Mouse (Mus musculus): ENCODE measurements around the gene Clk2.

Gene Clk2

GRCm38 (mm10) chr3:89174844-89175243 is 10.2 kb downstream of the Clk2 start:
- H3K27me3 ChIP-seq (ENCODE audit: control insufficient read depth, insufficient read depth, low read length, poor library complexity, severe bottlenecking) = no peaks in the 10 kb centered on the region
- H3K36me3 ChIP-seq (ENCODE audit: control insufficient read depth, insufficient read depth, low read length, poor library complexity, severe bottlenecking) = peaks cover 34% of the 10 kb centered on the region
- no peak for DNase-seq (ENCODE audit: low read depth, low spot score)

- H3K27me3 ChIP-seq (ENCODE audit: control insufficient read depth, insufficient read depth, low read length, poor library complexity, severe bottlenecking) = no peaks in the 10 kb centered on the region
- no peak for DNase-seq (ENCODE audit: low read depth, low spot score)
- H3K36me3 ChIP-seq (ENCODE audit: control insufficient read depth, insufficient read depth, low read length, poor library complexity, severe bottlenecking) = peaks cover 29% of the 10 kb centered on the region
Observed at GRCm38 (mm10) chr3:89175544-89175943, 10.9 kb downstream of the Clk2 start.

- peaks cover 27% of the 10 kb centered on the region for H3K36me3 ChIP-seq (ENCODE audit: control insufficient read depth, insufficient read depth, low read length, poor library complexity, severe bottlenecking)
- no peak for DNase-seq (ENCODE audit: low read depth, low spot score)
- H3K27me3 ChIP-seq (ENCODE audit: control insufficient read depth, insufficient read depth, low read length, poor library complexity, severe bottlenecking) = no peaks in the 10 kb centered on the region
Observed at GRCm38 (mm10) chr3:89176421-89176820, 11.8 kb downstream of the Clk2 start.

- Histone ChIP-seq H3K27me3 (ENCODE audit: control insufficient read depth, insufficient read depth, low read length, poor library complexity, severe bottlenecking) (no peaks in the 10 kb centered on the region), H3K36me3 (ENCODE audit: control insufficient read depth, insufficient read depth, low read length, poor library complexity, severe bottlenecking) (peaks cover 27% of the 10 kb centered on the region)
- DNase-seq (ENCODE audit: low read depth, low spot score) = peak; percentile 97
Observed at GRCm38 (mm10) chr3:89177242-89178106, 12.9 kb downstream of the Clk2 start, which contains the start of gene Scamp3. Scamp3 (plus strand) TSS chr3:89177473.

GRCm38 (mm10) chr3:89178107-89178385 is 13.5 kb downstream of the Clk2 start:
- no peaks in the 10 kb centered on the region for H3K27me3 ChIP-seq (ENCODE audit: control insufficient read depth, insufficient read depth, low read length, poor library complexity, severe bottlenecking)
- no peak for DNase-seq (ENCODE audit: low read depth, low spot score)
- H3K36me3 ChIP-seq (ENCODE audit: control insufficient read depth, insufficient read depth, low read length, poor library complexity, severe bottlenecking) = peaks cover 24% of the 10 kb centered on the region

GRCm38 (mm10) chr3:89179056-89179455 is 14.5 kb downstream of the Clk2 start:
- H3K27me3 ChIP-seq (ENCODE audit: control insufficient read depth, insufficient read depth, low read length, poor library complexity, severe bottlenecking) = no peaks in the 10 kb centered on the region
- no peak for DNase-seq (ENCODE audit: low read depth, low spot score)
- peaks cover 19% of the 10 kb centered on the region; the same call in 1 of the 2 replicates for H3K36me3 ChIP-seq (ENCODE audit: control insufficient read depth, insufficient read depth, low read length, poor library complexity, severe bottlenecking)

- Histone ChIP-seq H3K27me3 (ENCODE audit: control insufficient read depth, insufficient read depth, low read length, poor library complexity, severe bottlenecking) (no peaks in the 10 kb centered on the region), H3K36me3 (ENCODE audit: control insufficient read depth, insufficient read depth, low read length, poor library complexity, severe bottlenecking) (peaks cover 7% of the 10 kb centered on the region; the same call in 1 of the 2 replicates)
- DNase-seq (ENCODE audit: low read depth, low spot score) = no peak
Observed at GRCm38 (mm10) chr3:89181749-89182500, 17.3 kb downstream of the Clk2 start.

- Histone ChIP-seq H3K36me3 (ENCODE audit: control insufficient read depth, insufficient read depth, low read length, poor library complexity, severe bottlenecking) (peaks cover 7% of the 10 kb centered on the region; the same call in 1 of the 2 replicates), H3K27me3 (ENCODE audit: control insufficient read depth, insufficient read depth, low read length, poor library complexity, severe bottlenecking) (no peaks in the 10 kb centered on the region)
- no peak for DNase-seq (ENCODE audit: low read depth, low spot score)
Observed at GRCm38 (mm10) chr3:89182531-89183057, 18.0 kb downstream of the Clk2 start.

- no peak for DNase-seq (ENCODE audit: low read depth, low spot score)
- H3K27me3 ChIP-seq (ENCODE audit: control insufficient read depth, insufficient read depth, low read length, poor library complexity, severe bottlenecking) = no peaks in the 10 kb centered on the region
- peaks cover 7% of the 10 kb centered on the region; the same call in 1 of the 2 replicates for H3K36me3 ChIP-seq (ENCODE audit: control insufficient read depth, insufficient read depth, low read length, poor library complexity, severe bottlenecking)
Observed at GRCm38 (mm10) chr3:89183058-89183958, 18.7 kb downstream of the Clk2 start, which contains the start of gene Fam189b. Fam189b (plus strand) TSS chr3:89183143.

GRCm38 (mm10) chr3:89183959-89184315 is 19.3 kb downstream of the Clk2 start:
- no peaks in the 10 kb centered on the region for H3K27me3 ChIP-seq (ENCODE audit: control insufficient read depth, insufficient read depth, low read length, poor library complexity, severe bottlenecking)
- peaks cover 6% of the 10 kb centered on the region; the same call in 1 of the 2 replicates for H3K36me3 ChIP-seq (ENCODE audit: control insufficient read depth, insufficient read depth, low read length, poor library complexity, severe bottlenecking)
- DNase-seq (ENCODE audit: low read depth, low spot score) = no peak

GRCm38 (mm10) chr3:89187197-89187596 is 22.6 kb downstream of the Clk2 start:
- DNase-seq (ENCODE audit: low read depth, low spot score) = peak; percentile 32
- Histone ChIP-seq H3K27me3 (ENCODE audit: control insufficient read depth, insufficient read depth, low read length, poor library complexity, severe bottlenecking) (no peaks in the 10 kb centered on the region), H3K36me3 (ENCODE audit: control insufficient read depth, insufficient read depth, low read length, poor library complexity, severe bottlenecking) (no peaks in the 10 kb centered on the region)

- peak; percentile 52 for DNase-seq (ENCODE audit: low read depth, low spot score)
- no peaks in the 10 kb centered on the region for H3K36me3 ChIP-seq (ENCODE audit: control insufficient read depth, insufficient read depth, low read length, poor library complexity, severe bottlenecking)
- no peaks in the 10 kb centered on the region for H3K27me3 ChIP-seq (ENCODE audit: control insufficient read depth, insufficient read depth, low read length, poor library complexity, severe bottlenecking)
Observed at GRCm38 (mm10) chr3:89187690-89188477, 23.3 kb downstream of the Clk2 start.

- peak; percentile 37 for DNase-seq (ENCODE audit: low read depth, low spot score)
- no peaks in the 10 kb centered on the region for H3K27me3 ChIP-seq (ENCODE audit: control insufficient read depth, insufficient read depth, low read length, poor library complexity, severe bottlenecking)
- no peaks in the 10 kb centered on the region for H3K36me3 ChIP-seq (ENCODE audit: control insufficient read depth, insufficient read depth, low read length, poor library complexity, severe bottlenecking)
Observed at GRCm38 (mm10) chr3:89188478-89188875, 23.9 kb downstream of the Clk2 start.

- DNase-seq (ENCODE audit: low read depth, low spot score) = peak; percentile 52
- H3K27me3 ChIP-seq (ENCODE audit: control insufficient read depth, insufficient read depth, low read length, poor library complexity, severe bottlenecking) = no peaks in the 10 kb centered on the region
- no peaks in the 10 kb centered on the region for H3K36me3 ChIP-seq (ENCODE audit: control insufficient read depth, insufficient read depth, low read length, poor library complexity, severe bottlenecking)
Observed at GRCm38 (mm10) chr3:89190436-89190835, 25.8 kb downstream of the Clk2 start.
